Mouse (Mus musculus) effector memory CD4-positive, alpha-beta T cell, adult 7 months (primary cell): ENCODE data around the gene Ppil3. TPM values are rescaled to one million over a fixed set of nuclear protein-coding genes. Genes with fewer than 3 reads are reported as not detected.

Experiments
- polyA plus RNA-seq: library from polyadenylated mRNA; unstranded; fragments of 100-300 nt; shearing (Covaris generic); gene quantifications from one replicate; pipeline ENCODE4 v1.2.1, GENCODE M21; 2017

The Ppil3 gene
- polyA plus RNA-seq: 27.0 TPM

DNA sequence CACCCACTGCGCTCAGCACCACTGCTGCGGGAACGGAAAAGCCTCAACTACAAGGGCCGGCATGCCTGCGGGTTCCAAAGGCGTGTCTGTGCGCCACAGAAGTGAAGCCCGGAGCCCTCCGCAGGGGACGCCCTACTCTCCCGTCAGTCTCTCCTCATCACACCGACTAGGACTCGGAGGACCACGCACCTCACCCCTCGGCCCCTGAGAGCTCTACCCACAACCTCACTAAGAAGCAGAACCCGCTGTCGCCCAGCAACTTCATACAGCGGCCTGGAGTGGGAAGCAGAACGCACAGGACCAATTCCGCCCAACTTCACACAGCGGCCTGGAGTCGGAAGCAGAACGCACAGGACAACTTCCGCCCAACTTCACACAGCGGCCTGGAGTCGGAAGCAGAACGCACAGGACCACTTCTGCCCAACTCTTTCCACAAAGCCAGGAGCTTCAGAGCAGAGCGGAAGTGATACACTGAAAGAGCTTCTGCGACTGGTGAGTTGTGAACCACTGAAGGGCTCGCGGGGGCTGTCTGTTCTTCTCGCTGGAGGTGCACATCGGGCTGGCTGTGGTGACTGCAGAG, at the start of gene Ppil3, which contains the start of gene Nif3l1:
Gene Ppil3 (minus strand): TSS at position 344 of the 580 bp plus-strand sequence.
Gene Nif3l1 (plus strand): TSS at position 9 of the 580 bp plus-strand sequence.

DNA sequence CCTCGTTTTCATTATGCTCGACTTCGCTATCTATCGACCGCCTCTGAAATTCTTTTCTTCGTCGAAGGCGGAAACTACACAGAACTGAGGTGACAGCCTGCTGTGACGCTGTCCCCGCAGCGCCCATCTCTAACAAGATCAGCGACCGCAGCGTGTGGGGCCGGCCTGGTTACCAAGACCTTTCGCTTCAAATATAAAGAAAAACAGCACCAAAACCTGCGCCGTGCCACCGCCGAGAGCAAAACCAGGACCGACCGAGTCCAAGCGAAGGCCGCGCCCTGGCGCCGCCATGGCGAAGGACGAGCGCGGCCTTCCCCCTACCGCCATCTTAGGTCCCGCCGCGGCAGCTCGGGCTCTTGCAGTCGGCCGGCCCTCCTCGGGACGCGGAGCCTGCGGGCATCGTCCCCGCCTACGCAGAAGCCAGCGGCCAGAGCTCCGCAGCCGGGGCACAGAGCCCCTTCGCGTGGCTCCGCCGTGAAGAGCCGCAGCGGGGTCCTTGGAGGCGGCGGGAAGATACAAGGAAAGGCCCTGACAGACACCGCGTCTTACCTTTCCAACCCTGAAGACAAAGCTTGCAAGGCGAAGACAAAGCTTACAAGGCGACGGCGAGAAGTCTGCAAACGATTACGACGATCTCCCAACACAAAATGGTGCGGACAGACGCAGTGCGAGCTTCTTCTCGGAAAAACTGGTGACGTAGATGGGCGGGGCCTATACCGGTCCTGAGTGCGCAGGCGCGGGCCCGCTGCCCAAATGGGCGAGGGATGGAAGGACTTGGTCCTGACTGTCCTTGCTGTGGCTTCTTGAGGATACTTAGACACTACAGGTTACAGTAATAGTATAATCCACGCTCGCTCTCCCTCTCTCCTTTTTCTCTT, 21.7 kb downstream of the Ppil3 start, which contains the start of gene Clk1:
Gene Clk1 (minus strand): TSS at position 696 of the 878 bp plus-strand sequence.

DNA sequence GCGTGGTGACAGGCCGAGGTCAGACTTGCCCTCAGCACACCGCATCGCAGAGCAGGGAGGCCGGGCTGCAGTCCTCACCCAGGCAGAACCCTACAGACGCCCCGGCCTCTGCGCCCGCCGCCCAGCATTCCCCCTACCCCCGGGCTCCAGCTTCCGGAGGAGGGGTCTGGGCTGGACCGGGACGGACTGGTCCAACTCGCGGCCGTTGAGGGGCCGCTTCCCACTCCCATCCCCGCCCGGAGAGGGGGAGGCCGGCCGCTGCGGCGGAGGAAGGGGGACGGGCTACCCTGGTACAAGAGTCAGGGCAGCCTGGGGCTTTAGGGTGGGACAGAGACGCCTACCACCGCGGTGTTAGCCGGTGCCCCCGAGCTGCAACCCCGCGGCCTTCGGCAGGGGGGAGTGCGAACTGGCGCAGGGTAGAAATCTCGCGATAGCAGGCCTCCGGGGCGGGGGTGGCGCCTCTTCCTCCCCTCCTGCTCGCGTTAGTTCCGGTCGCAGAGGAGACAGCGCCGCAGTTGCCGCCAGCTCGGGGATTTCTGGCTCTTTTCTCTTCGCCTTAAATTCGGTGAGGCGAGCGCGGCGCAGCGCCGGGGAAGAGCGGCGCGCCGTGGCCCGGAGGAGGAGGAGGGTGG, 52.5 kb downstream of the Ppil3 start, which contains the start of gene Bzw1:
Gene Bzw1 (plus strand): TSS at position 247 of the 632 bp plus-strand sequence.

Other genes starting within 250 kb of the Ppil3 start
- gene Aox4, start 235.1 kb downstream of the Ppil3 start, polyA plus RNA-seq: not detected
- 0.06 TPM for gene Aox2, start 167.2 kb downstream of the Ppil3 start, polyA plus RNA-seq
- 382 TPM for gene Bzw1, start 52.6 kb downstream of the Ppil3 start, polyA plus RNA-seq
- 1,105 TPM for gene Clk1, start 21.4 kb downstream of the Ppil3 start, polyA plus RNA-seq
- 38.5 TPM for gene Nif3l1, start 335 bp downstream of the Ppil3 start, polyA plus RNA-seq
- gene Orc2, start 59.6 kb upstream of the Ppil3 start, polyA plus RNA-seq: 26.4 TPM
- 6.6 TPM for gene Fam126b, start 140.8 kb upstream of the Ppil3 start, polyA plus RNA-seq
- 66.4 TPM for gene Ndufb3, start 140.9 kb upstream of the Ppil3 start, polyA plus RNA-seq